ENCODE assay signal across 10 mouse cellular contexts in the genomic region with DNA sequence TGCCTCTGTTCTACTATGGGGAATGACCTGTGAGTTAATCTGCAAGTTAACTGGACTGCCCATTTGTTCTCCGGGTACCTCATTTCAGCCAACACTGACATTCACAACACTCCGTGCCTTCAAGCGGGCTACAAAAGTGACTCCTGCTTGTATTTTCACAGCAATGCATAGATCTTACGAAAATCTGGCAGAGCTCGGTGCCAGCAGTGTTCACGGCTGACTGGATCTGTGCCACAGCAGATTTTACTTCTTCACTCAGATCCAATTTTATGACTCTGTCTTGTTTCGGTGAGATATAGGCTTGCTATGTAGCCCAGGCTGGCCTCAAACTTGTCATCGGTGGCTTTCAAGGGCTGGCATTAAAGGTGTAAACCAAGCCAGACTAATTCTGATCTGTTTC. TPM values are rescaled to one million over a fixed set of nuclear protein-coding genes. Genes with fewer than 3 reads are reported as not detected.
A peak's percentile ranks its signal among the peaks of the same experiment; 100 is the strongest.
DNase-seq lines count a peak whose midpoint lies in the region; ATAC-seq and TF ChIP-seq lines count a peak whose summit lies in the region.
"Had no signal": no experiment of that assay in that cellular context is flagged by ENCODE, and none has a peak within 500 bp of the region (broad histone marks: within the 10 kb centered on the region; RNA-seq: fewer than 3 reads in every experiment).

No protein-coding gene starts in this region.

- H3K9ac ChIP-seq in hindbrain, embryonic 16.5 days (ENCODE audit: low read depth, low read length) = no peak overlapping the region
- no peak overlapping the region for H3K9ac ChIP-seq in hindbrain, embryonic 12.5 days
- H3K9ac ChIP-seq: embryonic facial prominence, embryonic 15.5 days had no signal

- H3K27ac ChIP-seq in hindbrain, embryonic 16.5 days (ENCODE audit: low read depth, low read length) = no peak overlapping the region
- H3K27ac ChIP-seq in hindbrain, embryonic 12.5 days = no peak overlapping the region
- no peak overlapping the region for H3K27ac ChIP-seq in left cerebral cortex, adult 2 months
- H3K27ac ChIP-seq: embryonic facial prominence, embryonic 15.5 days; limb, embryonic 10.5 days had no signal

- peak; percentile 85 for DNase-seq in brain, adult 2 months (ENCODE audit: low read depth, low spot score)
- DNase-seq in cerebellum, adult 9-11 months = peak; percentile 65
- peak; percentile 20 to 21 for DNase-seq in left cerebral cortex, adult 2 months (ENCODE audit: extremely low spot score in 1 of 2, low spot score in 2 of 2)
- no peak for DNase-seq in gastrocnemius, postnatal 14 days

- 46% methylated on average over 8 of the region's 8 CpGs for WGBS in hindbrain, embryonic 16.5 days
- whole genome bisulfite sequencing in hindbrain, embryonic 12.5 days = 87% methylated on average over 8 of the region's 8 CpGs

- no peak overlapping the region for H3K4me3 ChIP-seq in hindbrain, embryonic 16.5 days (ENCODE audit: low read length)
- H3K4me3 ChIP-seq in hindbrain, embryonic 12.5 days = no peak overlapping the region
- no peak overlapping the region for H3K4me3 ChIP-seq in left cerebral cortex, adult 2 months
- H3K4me3 ChIP-seq: embryonic facial prominence, embryonic 15.5 days; limb, embryonic 10.5 days had no signal

- H3K4me1 ChIP-seq in hindbrain, embryonic 16.5 days (ENCODE audit: control insufficient read depth, insufficient read depth, low read depth, low read length) = peaks cover 3% of the 10 kb centered on the region; the same call in 1 of the 2 replicates
- peaks cover 6% of the 10 kb centered on the region for H3K4me1 ChIP-seq in hindbrain, embryonic 12.5 days

- intact Hi-C loops in left cerebral cortex, adult 2 months (cut with DNase I) = no loop called here
- intact Hi-C loops in gastrocnemius, postnatal 14 days (cut with DNase I; ENCODE audit: low total_unique reads) = no loop called here

- TF ChIP-seq CTCF in left cerebral cortex, adult 2 months (IDR thresholded peaks at IDR 0.05) = no peak

- peak; percentile 45; the same call in 1 of the 2 replicates for ATAC-seq in hindbrain, embryonic 16.5 days
- ATAC-seq in hindbrain, embryonic 12.5 days (ENCODE audit: low FRiP score) = no peak
- no peak for ATAC-seq in CD4-positive, CD25-positive, alpha-beta regulatory T cell, adult 4 months
- no peak for ATAC-seq in granulocyte monocyte progenitor cell, adult 5-6 weeks (replicated peaks; ENCODE audit: poor library complexity, severe bottlenecking)

- no peak overlapping the region for H3K4me2 ChIP-seq in hindbrain, embryonic 16.5 days (ENCODE audit: low read length)
- H3K4me2 ChIP-seq in hindbrain, embryonic 12.5 days (replicated peaks) = no peak overlapping the region
- H3K4me2 ChIP-seq: embryonic facial prominence, embryonic 15.5 days had no signal

- no peaks in the 10 kb centered on the region for H3K27me3 ChIP-seq in hindbrain, embryonic 16.5 days (replicated peaks; ENCODE audit: control insufficient read depth, insufficient read depth, low read length)
- no peaks in the 10 kb centered on the region for H3K27me3 ChIP-seq in hindbrain, embryonic 12.5 days
- H3K27me3 ChIP-seq: embryonic facial prominence, embryonic 15.5 days had no signal

- no peaks in the 10 kb centered on the region; the same call in 1 of the 2 replicates for H3K9me3 ChIP-seq in hindbrain, embryonic 16.5 days (ENCODE audit: control insufficient read depth, low read length)
- no peaks in the 10 kb centered on the region for H3K9me3 ChIP-seq in hindbrain, embryonic 12.5 days (replicated peaks)

- H3K36me3 ChIP-seq in hindbrain, embryonic 16.5 days (ENCODE audit: control insufficient read depth, insufficient read depth, low read length) = peaks cover 3% of the 10 kb centered on the region; the same call in 1 of the 2 replicates
- H3K36me3 ChIP-seq in hindbrain, embryonic 12.5 days = 0 out of 2 replicates have a peak, but pooled peaks cover 3% of the 10 kb centered on the region

RNA-seq across cellular contexts. Expression of a gene that starts 15.2 kb away (rescaled TPM):
- 27.2 and 30.5 TPM in 2 replicates for polyA plus RNA-seq in hindbrain, embryonic 16.5 days (2015; fragmentation: Nextera tagmentation; extraction: Ambion mirVana)
- 20.4 and 22.5 TPM in 2 replicates for polyA plus RNA-seq in hindbrain, embryonic 12.5 days (2016; fragmentation: Nextera tagmentation; extraction: Ambion mirVana)
- 10 to 100 TPM; 20.9 to 21.9 TPM for total RNA-seq in left cerebral cortex, adult 2 months (2021)
- 10 to 100 TPM; 16.8 to 25.7 TPM for polyA plus RNA-seq in CD4-positive, CD25-positive, alpha-beta regulatory T cell, adult 4 months (2017; shearing (Covaris generic))
- total RNA-seq in gastrocnemius, postnatal 14 days (2021) = 10 to 100 TPM; 10.8 to 14.3 TPM
- total RNA-seq in granulocyte monocyte progenitor cell, adult 5-6 weeks (2014; fragmentation: Nextera tagmentation) = 158 and 198 TPM in 2 replicates
- 114 and 119 TPM in 2 replicates for total RNA-seq in granulocyte monocyte progenitor cell, adult 5-6 weeks (2017)

Comparison
In these comparisons a context has a peak if more than half of its experiments do, and no peak if none do; other contexts are left out.
1. RNA of a gene that starts 15.2 kb away (total RNA-seq): 114 to 198 TPM in granulocyte monocyte progenitor cell, adult 5-6 weeks; 20.9 to 21.9 TPM in left cerebral cortex, adult 2 months and 10.8 to 14.3 TPM in gastrocnemius, postnatal 14 days; every median in the first group is over 4 times any median in the second.